In the genomic region with DNA sequence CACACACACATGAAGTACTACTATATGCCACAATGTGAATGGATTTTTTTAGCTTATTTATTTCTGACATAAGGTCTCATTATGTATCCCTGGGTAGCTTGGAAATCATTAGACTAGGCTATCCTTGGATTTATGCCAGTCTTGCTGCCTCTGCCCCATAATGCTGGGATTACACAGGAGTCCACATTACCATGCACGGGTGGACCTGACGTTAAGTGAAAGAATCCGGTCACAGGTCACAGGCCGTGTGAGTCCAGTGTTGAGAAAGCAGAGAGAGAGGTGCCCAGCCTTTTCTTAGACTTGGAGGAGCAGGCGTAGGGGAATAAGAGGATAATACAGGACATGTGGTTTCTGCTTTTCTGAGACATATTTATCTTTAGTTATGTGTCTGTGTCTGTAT, we compare ENCODE assay signal across 16 mouse cellular contexts. TPM values are rescaled to one million over a fixed set of nuclear protein-coding genes. Genes with fewer than 3 reads are reported as not detected.
"Had no signal": no experiment of that assay in that cellular context is flagged by ENCODE, and none has a peak within 500 bp of the region (broad histone marks: within the 10 kb centered on the region; RNA-seq: fewer than 3 reads in every experiment).

No protein-coding gene starts in this region.

- H3K27ac ChIP-seq: lung, embryonic 15.5 days; macrophage; midbrain, embryonic 13.5 days; midbrain, embryonic 15.5 days; neural tube, embryonic 12.5 days; stomach, embryonic 15.5 days; stomach, postnatal 0 days had no signal

- H3K27me3 ChIP-seq: midbrain, embryonic 13.5 days; midbrain, embryonic 15.5 days; neural tube, embryonic 12.5 days; stomach, embryonic 15.5 days had no signal

- H3K4me2 ChIP-seq: lung, embryonic 15.5 days; midbrain, embryonic 11.5 days; midbrain, embryonic 13.5 days; midbrain, embryonic 15.5 days; neural tube, embryonic 12.5 days; stomach, embryonic 15.5 days had no signal

- H3K9ac ChIP-seq: lung, embryonic 15.5 days; midbrain, embryonic 13.5 days; midbrain, embryonic 15.5 days; neural tube, embryonic 12.5 days; stomach, embryonic 15.5 days had no signal

- H3K4me3 ChIP-seq: lung, embryonic 15.5 days; megakaryocyte, embryonic 14.5 days; midbrain, embryonic 13.5 days; midbrain, embryonic 15.5 days; neural tube, embryonic 12.5 days; stomach, embryonic 15.5 days had no signal

- ATAC-seq: lung, postnatal 0 days; midbrain, embryonic 13.5 days; midbrain, embryonic 15.5 days had no signal

- DNase-seq: lung, postnatal 14 days; lung, postnatal 36 days; right cerebral cortex, postnatal 14 days; thymus, adult 2 months; thymus, postnatal 25 days; thymus, postnatal 4 days had no signal

- H3K4me1 ChIP-seq: lung, embryonic 15.5 days; midbrain, embryonic 13.5 days; neural tube, embryonic 12.5 days; stomach, embryonic 15.5 days had no signal

- H3K9me3 ChIP-seq: lung, embryonic 15.5 days; midbrain, embryonic 13.5 days; midbrain, embryonic 15.5 days; neural tube, embryonic 12.5 days; stomach, embryonic 15.5 days had no signal

- H3K36me3 ChIP-seq: lung, embryonic 15.5 days; midbrain, embryonic 13.5 days; midbrain, embryonic 15.5 days; neural tube, embryonic 12.5 days; stomach, embryonic 15.5 days had no signal

RNA-seq across cellular contexts. Expression of a gene that starts 11.7 kb away (rescaled TPM):
- polyA plus RNA-seq: macrophage had no signal
